Mouse (Mus musculus): ENCODE measurements at regions not wholly inside any gene's neighbourhood (a gene's known extent, or its start where the extent isn't known, plus 50 kb on each side); places are given as distances from the start of the nearest gene placed in this dataset.

DNA sequence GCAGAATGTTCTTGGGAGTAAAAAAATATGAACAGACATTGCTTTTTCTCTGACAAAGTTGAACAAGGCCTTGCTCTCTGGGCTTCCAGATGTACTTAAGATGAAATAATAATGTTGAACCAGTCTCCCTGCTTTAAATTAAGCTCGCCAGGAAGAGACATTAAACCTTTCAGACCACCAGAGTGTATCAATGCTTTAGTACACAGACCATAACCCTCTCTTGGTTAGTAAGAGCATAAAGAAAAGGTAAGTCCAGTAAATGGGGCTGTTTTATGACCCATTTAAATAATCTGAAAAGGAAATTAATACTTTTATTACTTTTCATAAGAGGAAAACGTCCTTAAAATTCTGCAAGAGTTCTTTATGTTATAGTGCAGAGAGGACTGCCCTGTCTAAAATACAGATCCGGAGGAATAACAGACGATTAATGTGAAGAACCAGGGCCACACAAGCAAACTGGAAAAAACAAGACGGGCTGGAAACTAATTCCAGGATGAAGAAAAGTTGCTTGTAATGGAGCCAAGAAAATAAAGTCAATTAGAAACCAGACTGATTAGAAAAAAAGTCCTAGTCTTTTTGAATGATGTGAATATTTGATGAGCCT is 74.4 kb downstream of the Mettl11b start:
- H3K9ac ChIP-seq, result no peak overlapping the region
- no peaks in the 10 kb centered on the region for H3K9me3 ChIP-seq
- WGBS, result 77% methylated on average over 5 of the region's 5 CpGs
- H3K4me2 ChIP-seq (replicated peaks), result no peak overlapping the region
- no peak overlapping the region for H3K27ac ChIP-seq
- no peaks in the 10 kb centered on the region for H3K4me1 ChIP-seq
- no peaks in the 10 kb centered on the region for H3K36me3 ChIP-seq
- no peak for ATAC-seq (ENCODE audit: low FRiP score, low read depth)
- no peaks in the 10 kb centered on the region for H3K27me3 ChIP-seq (replicated peaks)
- no peak overlapping the region for H3K4me3 ChIP-seq

DNA sequence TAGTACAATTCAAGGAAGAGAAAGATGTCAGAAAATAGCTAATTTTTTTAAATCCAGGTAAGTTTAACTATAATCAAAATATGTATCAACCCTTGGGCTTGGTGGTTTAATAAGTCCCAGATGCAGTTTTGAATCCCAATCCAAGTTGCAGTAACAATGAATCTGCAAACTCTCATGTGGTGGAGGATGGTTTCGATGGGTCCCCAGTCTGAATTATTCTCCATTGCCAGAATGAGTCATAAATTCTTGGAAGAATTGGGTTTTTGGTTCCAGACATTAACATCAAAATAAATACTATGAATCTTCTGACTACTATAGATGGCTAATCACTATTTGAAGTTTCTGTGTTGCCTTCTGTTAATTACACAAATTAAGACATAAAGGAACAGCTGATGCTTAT is 82.9 kb downstream of the Mettl11b start:
- no peak for ATAC-seq (ENCODE audit: low FRiP score, low read depth)
- 82% methylated on average over 1 of the region's 1 CpGs for WGBS
- Histone ChIP-seq H3K4me3 (no peak overlapping the region), H3K4me2 (replicated peaks) (no peak overlapping the region), H3K27me3 (replicated peaks) (no peaks in the 10 kb centered on the region), H3K9me3 (no peaks in the 10 kb centered on the region), H3K9ac (no peak overlapping the region), H3K36me3 (no peaks in the 10 kb centered on the region), H3K27ac (no peak overlapping the region), H3K4me1 (0 out of 2 replicates have a peak, but pooled peaks cover 3% of the 10 kb centered on the region)

DNA sequence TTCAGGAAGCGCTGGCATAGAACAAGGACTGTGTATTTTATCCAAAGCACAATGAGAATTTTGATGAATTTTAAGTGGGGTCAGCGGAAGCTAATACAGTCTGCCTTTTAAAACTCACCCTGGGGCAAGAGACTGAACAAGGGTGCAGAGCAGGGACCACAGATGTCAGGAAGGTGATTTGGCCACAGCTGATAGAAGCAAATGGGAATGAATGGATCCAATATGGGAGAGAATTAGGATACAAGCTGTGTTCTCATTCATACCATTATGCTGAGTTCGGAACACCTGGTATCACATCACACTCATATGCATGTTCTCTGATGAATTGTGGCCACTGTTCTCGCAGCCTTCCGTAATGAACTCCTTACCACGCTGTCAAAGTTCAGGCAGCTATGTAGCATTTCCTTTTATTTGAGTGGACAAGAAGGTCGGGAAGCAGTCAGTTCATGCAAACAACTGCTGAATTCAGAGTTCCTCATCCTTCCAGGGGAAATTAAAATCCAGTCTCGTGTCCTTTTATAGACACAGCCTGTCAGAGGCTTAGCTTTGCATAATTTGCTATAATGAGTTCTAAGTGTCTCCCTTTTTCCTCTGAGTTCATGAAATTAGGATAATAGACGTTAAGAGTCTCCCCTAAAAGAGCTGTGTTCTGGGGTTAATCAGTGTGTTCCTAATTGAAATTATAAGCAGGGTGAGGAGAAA is 84.4 kb downstream of the Mettl11b start:
- H3K4me1 ChIP-seq, result 0 out of 2 replicates have a peak, but pooled peaks cover 3% of the 10 kb centered on the region
- no peak overlapping the region for H3K4me3 ChIP-seq
- no peak overlapping the region for H3K4me2 ChIP-seq (replicated peaks)
- no peak overlapping the region for H3K27ac ChIP-seq
- WGBS, result 52% methylated on average over 9 of the region's 9 CpGs
- H3K36me3 ChIP-seq, result no peaks in the 10 kb centered on the region
- H3K27me3 ChIP-seq (replicated peaks), result no peaks in the 10 kb centered on the region
- H3K9me3 ChIP-seq, result no peaks in the 10 kb centered on the region
- ATAC-seq (ENCODE audit: low FRiP score, low read depth), result peak; percentile 77
- no peak overlapping the region for H3K9ac ChIP-seq

DNA sequence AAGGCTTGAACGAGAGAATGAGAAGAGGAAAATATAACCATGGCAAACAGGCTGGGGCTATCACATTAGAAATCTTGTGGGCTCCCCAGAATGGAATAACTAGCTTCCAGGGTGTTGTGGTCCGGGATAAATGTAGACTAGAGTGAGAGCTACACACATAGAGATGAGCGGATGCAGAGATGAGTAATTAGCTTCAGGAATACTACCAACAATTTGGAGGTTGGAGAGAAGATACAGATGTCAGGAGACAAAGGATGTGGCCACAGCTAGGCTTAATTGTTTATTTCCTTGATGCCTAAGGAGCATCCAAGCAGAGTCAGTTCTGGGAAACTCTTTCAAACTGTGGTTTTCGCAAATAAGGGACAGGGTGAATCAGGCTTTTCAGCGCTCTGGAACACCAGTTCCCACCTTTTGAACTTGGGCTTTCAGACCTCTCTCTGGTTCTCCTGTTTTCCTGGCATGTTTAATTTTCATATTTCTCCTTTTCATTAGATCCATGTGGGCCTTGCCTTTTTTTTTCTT is 94.7 kb downstream of the Mettl11b start:
- WGBS, result 89% methylated on average over 5 of the region's 5 CpGs
- Histone ChIP-seq H3K36me3 (no peaks in the 10 kb centered on the region), H3K4me2 (replicated peaks) (no peak overlapping the region), H3K27me3 (replicated peaks) (no peaks in the 10 kb centered on the region), H3K27ac (no peak overlapping the region), H3K9ac (no peak overlapping the region), H3K4me1 (no peaks in the 10 kb centered on the region), H3K9me3 (no peaks in the 10 kb centered on the region), H3K4me3 (no peak overlapping the region)
- no peak for ATAC-seq (ENCODE audit: low FRiP score, low read depth)

DNA sequence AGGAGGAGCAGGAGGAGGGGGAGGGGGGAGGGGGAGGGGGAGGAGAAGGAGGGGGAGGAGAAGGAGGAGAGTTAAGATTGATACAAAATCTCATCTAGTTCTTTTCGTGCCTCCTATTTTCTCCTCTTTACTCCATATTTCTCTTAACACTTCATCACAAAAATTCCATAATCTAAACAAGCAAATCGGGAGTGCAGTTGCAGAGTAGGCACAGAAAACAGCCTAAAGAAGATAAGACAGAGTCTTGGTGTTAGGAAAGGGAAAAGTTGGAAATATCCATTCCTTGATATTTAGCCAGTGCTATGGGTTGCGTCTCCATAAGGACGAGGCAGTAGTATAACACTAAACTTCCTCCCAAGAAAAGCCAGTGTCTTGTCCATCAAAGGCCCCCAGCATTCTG is 100.1 kb downstream of the Mettl11b start:
- 92% methylated on average over 4 of the region's 4 CpGs for WGBS
- no peak overlapping the region for H3K4me2 ChIP-seq (replicated peaks)
- H3K4me3 ChIP-seq, result no peak overlapping the region
- no peaks in the 10 kb centered on the region for H3K4me1 ChIP-seq
- H3K9me3 ChIP-seq, result no peaks in the 10 kb centered on the region
- no peak overlapping the region for H3K9ac ChIP-seq
- H3K27me3 ChIP-seq (replicated peaks), result no peaks in the 10 kb centered on the region
- ATAC-seq (ENCODE audit: low FRiP score, low read depth), result no peak
- no peaks in the 10 kb centered on the region for H3K36me3 ChIP-seq
- no peak overlapping the region for H3K27ac ChIP-seq

DNA sequence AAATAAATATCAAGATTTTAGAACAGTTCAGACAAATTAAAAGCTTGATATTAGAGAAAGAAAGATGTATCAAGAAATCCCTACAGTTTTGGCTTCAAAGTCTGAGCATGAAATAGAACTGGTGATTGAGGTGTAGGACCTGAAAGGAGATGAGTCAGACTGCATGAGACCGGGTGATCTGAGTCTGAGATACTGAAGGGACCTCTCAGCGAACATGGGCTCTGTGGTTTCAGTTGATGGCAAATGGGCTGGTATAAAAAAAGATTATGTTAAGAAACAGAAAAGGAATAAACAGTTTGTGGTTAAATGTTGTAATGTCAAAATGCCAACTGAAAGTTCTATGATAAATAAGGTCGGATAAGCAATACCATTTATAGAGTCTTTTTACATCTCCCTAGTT is 103.7 kb downstream of the Mettl11b start:
- Histone ChIP-seq H3K9ac (no peak overlapping the region), H3K27me3 (replicated peaks) (no peaks in the 10 kb centered on the region), H3K4me2 (replicated peaks) (no peak overlapping the region), H3K36me3 (no peaks in the 10 kb centered on the region), H3K27ac (no peak overlapping the region), H3K4me3 (no peak overlapping the region), H3K4me1 (peaks cover 3% of the 10 kb centered on the region; the same call in 1 of the 2 replicates), H3K9me3 (no peaks in the 10 kb centered on the region)
- ATAC-seq (ENCODE audit: low FRiP score, low read depth), result no peak
- WGBS, result 95% methylated on average over 3 of the region's 3 CpGs

DNA sequence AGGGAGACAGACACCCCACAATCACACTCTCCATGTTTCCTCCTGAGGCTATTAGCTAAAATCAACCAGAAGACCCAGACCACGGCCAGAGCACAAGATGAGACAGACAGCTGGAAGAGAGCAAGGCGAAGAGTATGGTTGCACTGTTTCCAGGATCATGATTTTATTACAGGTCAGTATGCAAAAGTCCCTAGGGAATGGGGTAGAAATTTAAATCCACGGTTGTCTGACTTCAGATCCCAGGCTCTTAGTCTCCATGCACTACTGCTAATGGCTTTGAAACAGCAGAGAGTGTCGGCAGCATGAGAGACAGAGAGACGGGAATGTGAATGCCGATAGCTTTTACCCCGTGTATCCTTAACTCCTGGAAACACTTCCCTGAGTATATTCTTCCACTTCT is 105.2 kb downstream of the Mettl11b start:
- Histone ChIP-seq H3K36me3 (no peaks in the 10 kb centered on the region), H3K4me1 (peaks cover 3% of the 10 kb centered on the region; the same call in 1 of the 2 replicates), H3K9ac (no peak overlapping the region), H3K4me3 (no peak overlapping the region), H3K27ac (no peak overlapping the region), H3K4me2 (replicated peaks) (no peak overlapping the region), H3K27me3 (replicated peaks) (no peaks in the 10 kb centered on the region), H3K9me3 (no peaks in the 10 kb centered on the region)
- no peak for ATAC-seq (ENCODE audit: low FRiP score, low read depth)
- WGBS, result 53% methylated on average over 7 of the region's 7 CpGs

DNA sequence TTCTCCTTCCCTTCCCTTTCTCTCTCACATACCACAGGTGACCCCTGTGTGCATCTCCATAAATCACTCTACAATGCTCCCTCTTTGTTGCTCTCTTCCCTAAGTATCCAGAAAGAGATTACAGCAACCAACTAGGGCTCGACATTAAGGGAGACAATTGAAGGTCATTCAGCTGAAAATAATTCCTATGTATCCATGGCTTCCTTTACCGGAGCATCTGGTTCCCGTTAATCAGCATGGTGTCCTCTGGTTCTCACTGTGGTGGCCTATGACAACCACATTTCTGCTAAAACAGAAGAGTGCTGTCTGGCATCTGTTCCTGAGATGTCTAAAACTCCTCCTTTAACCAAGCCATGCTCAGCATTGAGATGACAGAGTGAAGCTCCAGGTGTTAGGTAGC is 106.9 kb downstream of the Mettl11b start:
- H3K27ac ChIP-seq, result no peak overlapping the region
- no peaks in the 10 kb centered on the region for H3K9me3 ChIP-seq
- ATAC-seq (ENCODE audit: low FRiP score, low read depth), result peak; percentile 83
- no peaks in the 10 kb centered on the region for H3K36me3 ChIP-seq
- no peaks in the 10 kb centered on the region for H3K27me3 ChIP-seq (replicated peaks)
- no peak overlapping the region for H3K9ac ChIP-seq
- 8% methylated on average over 3 of the region's 3 CpGs for WGBS
- H3K4me2 ChIP-seq (replicated peaks), result no peak overlapping the region
- peaks cover 3% of the 10 kb centered on the region; the same call in 1 of the 2 replicates for H3K4me1 ChIP-seq
- H3K4me3 ChIP-seq, result no peak overlapping the region

DNA sequence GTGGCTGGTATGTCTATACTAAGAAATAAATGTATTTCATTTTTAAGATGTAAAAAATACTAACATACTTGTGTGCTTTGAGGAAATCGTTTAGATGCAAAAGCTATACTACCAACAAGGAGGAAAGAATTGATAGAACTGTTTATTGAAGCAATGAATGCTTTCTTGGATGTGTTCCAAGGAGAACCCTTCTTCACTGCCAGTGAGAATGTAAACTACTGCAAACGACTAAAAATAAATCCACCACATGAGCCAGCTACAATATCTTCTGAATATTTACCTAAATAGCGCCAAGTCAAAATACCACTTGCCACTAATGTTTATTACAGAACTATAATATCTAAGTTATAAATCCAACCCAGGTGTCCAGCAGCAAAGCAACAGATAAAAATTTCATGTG is 108.4 kb downstream of the Mettl11b start:
- WGBS, result 76% methylated on average over 3 of the region's 3 CpGs
- Histone ChIP-seq H3K27me3 (replicated peaks) (no peaks in the 10 kb centered on the region), H3K4me2 (replicated peaks) (no peak overlapping the region), H3K36me3 (no peaks in the 10 kb centered on the region), H3K27ac (no peak overlapping the region), H3K9ac (no peak overlapping the region), H3K4me3 (no peak overlapping the region), H3K4me1 (peaks cover 3% of the 10 kb centered on the region; the same call in 1 of the 2 replicates), H3K9me3 (no peaks in the 10 kb centered on the region)
- ATAC-seq (ENCODE audit: low FRiP score, low read depth), result no peak

DNA sequence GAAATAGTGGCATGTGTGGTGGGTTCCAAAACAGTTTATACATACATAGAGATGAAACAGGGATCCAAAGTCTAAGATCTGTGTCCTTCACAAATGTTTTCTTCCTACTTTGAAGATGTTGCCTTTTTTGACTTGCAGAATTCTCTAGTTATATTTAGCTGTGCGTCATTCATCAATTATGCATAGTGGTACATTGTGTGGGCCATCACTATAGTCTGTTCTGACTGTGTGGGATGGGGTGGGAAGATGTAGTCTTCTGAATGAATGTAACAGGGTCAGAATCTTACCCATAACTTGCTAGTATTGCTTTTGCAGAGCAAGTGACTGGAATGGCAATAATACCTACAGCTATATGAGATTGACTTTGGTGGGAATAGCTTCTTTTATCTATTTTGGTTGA is 116.6 kb downstream of the Mettl11b start:
- H3K4me1 ChIP-seq, result no peaks in the 10 kb centered on the region
- no peak for ATAC-seq (ENCODE audit: low FRiP score, low read depth)
- H3K27ac ChIP-seq, result no peak overlapping the region
- H3K9me3 ChIP-seq, result no peaks in the 10 kb centered on the region
- no peaks in the 10 kb centered on the region for H3K27me3 ChIP-seq (replicated peaks)
- H3K9ac ChIP-seq, result no peak overlapping the region
- WGBS, result 94% methylated on average over 1 of the region's 1 CpGs
- H3K4me3 ChIP-seq, result no peak overlapping the region
- H3K36me3 ChIP-seq, result no peaks in the 10 kb centered on the region
- no peak overlapping the region for H3K4me2 ChIP-seq (replicated peaks)

DNA sequence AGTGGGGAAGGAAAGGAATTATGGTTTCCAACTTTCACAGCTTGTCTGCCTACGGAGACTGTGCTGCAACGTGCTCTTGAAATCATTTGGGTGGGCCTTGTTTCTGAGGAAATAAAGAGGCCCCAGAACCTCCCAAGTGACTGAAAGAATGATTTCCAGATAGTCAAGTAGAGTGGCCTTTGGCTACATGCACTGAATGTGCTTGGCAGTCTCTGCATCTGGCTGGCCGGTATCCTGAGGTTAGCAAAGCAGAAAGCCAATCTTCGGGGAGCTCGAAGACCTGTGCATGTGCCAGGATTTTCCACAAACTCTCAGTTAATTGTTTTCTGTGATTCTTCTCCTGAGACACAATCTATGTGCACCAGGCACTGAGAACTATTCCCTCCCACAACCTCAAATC is 117.3 kb downstream of the Mettl11b start:
- H3K27ac ChIP-seq, result no peak overlapping the region
- 78% methylated on average over 5 of the region's 5 CpGs for WGBS
- no peak overlapping the region for H3K9ac ChIP-seq
- H3K36me3 ChIP-seq, result no peaks in the 10 kb centered on the region
- H3K27me3 ChIP-seq (replicated peaks), result no peaks in the 10 kb centered on the region
- no peaks in the 10 kb centered on the region for H3K9me3 ChIP-seq
- no peak overlapping the region for H3K4me3 ChIP-seq
- H3K4me2 ChIP-seq (replicated peaks), result no peak overlapping the region
- no peaks in the 10 kb centered on the region for H3K4me1 ChIP-seq
- ATAC-seq (ENCODE audit: low FRiP score, low read depth), result no peak

DNA sequence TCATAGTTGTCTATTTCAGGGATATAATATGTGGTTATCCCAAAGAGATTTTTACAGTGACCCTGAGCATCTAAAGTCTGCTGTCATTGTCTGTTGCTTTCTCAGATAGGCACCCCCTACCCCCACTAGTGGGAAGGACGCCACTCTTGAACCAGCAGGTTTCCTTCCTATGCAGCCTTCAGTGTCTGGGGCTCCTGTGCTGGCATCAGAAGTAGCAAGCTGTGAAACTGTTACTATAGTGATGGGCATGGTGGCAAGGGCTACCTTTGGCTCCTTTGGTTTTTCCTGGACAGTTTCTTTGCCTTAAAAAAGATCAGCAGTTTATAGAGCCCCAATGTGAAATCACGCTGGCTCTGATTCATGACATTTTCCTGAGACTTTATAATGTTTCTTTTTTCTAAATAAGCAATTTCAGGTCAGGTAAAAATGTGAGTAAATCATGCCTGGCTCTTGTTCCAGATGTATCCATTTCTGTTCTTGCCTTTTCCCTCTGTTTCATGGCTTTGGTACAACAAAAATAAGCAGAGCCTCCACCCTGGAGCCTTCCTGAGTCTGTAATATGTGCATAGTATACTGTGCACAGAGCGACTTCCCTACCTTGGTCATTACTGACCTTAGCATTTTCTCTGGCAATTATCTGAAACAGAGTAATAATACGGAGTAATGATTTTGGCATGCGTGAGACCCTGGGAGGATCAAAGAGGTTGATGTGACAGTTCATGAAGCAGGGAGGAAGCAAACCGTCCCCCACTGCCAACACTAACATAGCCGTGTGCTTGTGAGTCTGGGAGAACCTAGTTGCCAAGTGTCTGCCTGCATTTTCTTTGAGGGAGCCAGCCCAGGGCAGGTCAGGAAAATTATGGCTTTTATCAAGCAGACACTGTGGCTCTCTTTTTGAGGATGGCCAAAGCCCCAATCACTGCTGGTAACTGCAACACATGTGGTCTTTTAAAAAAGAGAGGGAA is 124.8 kb downstream of the Mettl11b start:
- no peaks in the 10 kb centered on the region for H3K27me3 ChIP-seq (replicated peaks)
- no peak overlapping the region for H3K4me3 ChIP-seq
- no peak overlapping the region for H3K27ac ChIP-seq
- H3K4me2 ChIP-seq (replicated peaks), result no peak overlapping the region
- no peaks in the 10 kb centered on the region for H3K9me3 ChIP-seq
- ATAC-seq (ENCODE audit: low FRiP score, low read depth), result no peak
- 74% methylated on average over 7 of the region's 7 CpGs for WGBS
- no peaks in the 10 kb centered on the region for H3K36me3 ChIP-seq
- H3K4me1 ChIP-seq, result no peaks in the 10 kb centered on the region
- H3K9ac ChIP-seq, result no peak overlapping the region
